8 mouse cellular contexts compared by ENCODE assay signal in genomic region chr9:64084661-64085399, GRCm38 (mm10). TPM values are rescaled to one million over a fixed set of nuclear protein-coding genes. Genes with fewer than 3 reads are reported as not detected.
DNase-seq lines count a peak whose midpoint lies in the region; ATAC-seq and TF ChIP-seq lines count a peak whose summit lies in the region.

No protein-coding gene starts in this region.

- H3K36me3 ChIP-seq in hindbrain, embryonic 10.5 days, result no peaks in the 10 kb centered on the region
- no peaks in the 10 kb centered on the region for H3K36me3 ChIP-seq in liver, adult 2 months (ENCODE audit: control insufficient read depth, insufficient read depth, low read length)
- no peaks in the 10 kb centered on the region for H3K36me3 ChIP-seq in myocyte (ENCODE audit: control insufficient read depth, insufficient read depth)

- DNase-seq in right cerebral cortex, postnatal 4 days, result peak; percentile 36
- no peak for DNase-seq in right cerebral cortex, adult 2 months (ENCODE audit: low spot score in 2 of 2)
- DNase-seq in hindbrain, embryonic 10.5 days (ENCODE audit: low spot score), result peak; percentile 69
- DNase-seq in liver, adult 2 months (ENCODE audit: extremely low read depth, low read depth, low spot score), result no peak
- no peak for DNase-seq in MN1 (ENCODE audit: low spot score)
- DNase-seq in cerebellum, postnatal 36 days, result no peak

- peak overlapping the region; percentile 82 for H3K9ac ChIP-seq in liver, adult 2 months (ENCODE audit: low read depth, low read length)

- ATAC-seq in erythroid progenitor cell, adult 5-6 weeks (replicated peaks; ENCODE audit: low FRiP score, poor library complexity, severe bottlenecking), result peak; percentile 94

- TF ChIP-seq CTCF in liver, adult 2 months (IDR thresholded peaks at IDR 0.05; ENCODE audit: low read depth, low read length), result no peak

- H3ac ChIP-seq in myocyte (ENCODE audit: control insufficient read depth, insufficient read length), result no peak overlapping the region

- H3K27me3 ChIP-seq in hindbrain, embryonic 10.5 days (ENCODE audit: insufficient read depth, poor library complexity, severe bottlenecking), result peaks cover 48% of the 10 kb centered on the region
- no peaks in the 10 kb centered on the region for H3K27me3 ChIP-seq in liver, adult 2 months (ENCODE audit: control insufficient read depth, insufficient read depth, low read length)
- H3K27me3 ChIP-seq in myocyte (ENCODE audit: control insufficient read depth, insufficient read depth, insufficient read length), result no peaks in the 10 kb centered on the region

- H3K79me2 ChIP-seq in liver, adult 2 months (ENCODE audit: control insufficient read depth, insufficient read depth, low read length), result no peaks in the 10 kb centered on the region
- no peaks in the 10 kb centered on the region for H3K79me2 ChIP-seq in myocyte (ENCODE audit: control insufficient read depth, insufficient read depth)

- H3K9me3 ChIP-seq in hindbrain, embryonic 10.5 days, result no peaks in the 10 kb centered on the region

- TF ChIP-seq POLR2A in liver, adult 2 months (IDR thresholded peaks at IDR 0.05; ENCODE audit: extremely low read depth, insufficient read depth, low read length), result no peak
- TF ChIP-seq POLR2A in myocyte (IDR thresholded peaks at IDR 0.05; ENCODE audit: insufficient read length, low read depth), result no peak

- peak overlapping the region; percentile 53 for H3K4me3 ChIP-seq in hindbrain, embryonic 10.5 days
- H3K4me3 ChIP-seq in liver, adult 2 months (ENCODE audit: insufficient read depth, low read depth, low read length), result peak overlapping the region; percentile 63; the same call in 1 of the 2 replicates
- H3K4me3 ChIP-seq in myocyte, result peak overlapping the region; percentile 13

- H3K4me2 ChIP-seq in myocyte (ENCODE audit: low read depth), result peak overlapping the region; percentile 63

- peaks cover 33% of the 10 kb centered on the region for H3K4me1 ChIP-seq in hindbrain, embryonic 10.5 days (replicated peaks)
- H3K4me1 ChIP-seq in liver, adult 2 months (ENCODE audit: control insufficient read depth, insufficient read depth, low read length), result peaks cover 18% of the 10 kb centered on the region

- 2% methylated on average over 49 of the region's 49 CpGs for WGBS in hindbrain, embryonic 10.5 days
- WGBS in liver, adult 2 months, result 10% methylated on average over 49 of the region's 49 CpGs

- peak overlapping the region; percentile 90 for H3K27ac ChIP-seq in hindbrain, embryonic 10.5 days
- H3K27ac ChIP-seq in liver, adult 2 months (replicated peaks; ENCODE audit: insufficient read depth, low read depth, low read length), result peak overlapping the region; percentile 76

TF ChIP-seq in myocyte, 11 proteins besides CTCF, POLR2A, EP300 and RAD21:
- TF ChIP-seq USF1 (IDR thresholded peaks at IDR 0.05; ENCODE audit: low read depth) (no peak), E2F4 (IDR thresholded peaks at IDR 0.05; ENCODE audit: insufficient read depth) (no peak), MYOD1 (IDR thresholded peaks at IDR 0.05; ENCODE audit: control insufficient read depth in 1 of 3, insufficient read length in 2 of 3, low read depth in 2 of 3) (no peak), MYOG (IDR thresholded peaks at IDR 0.05; ENCODE audit: control insufficient read depth in 1 of 3, insufficient read depth in 1 of 3, insufficient read length in 2 of 3, low read depth in 2 of 3) (no peak)

RNA-seq across cellular contexts. Expression of gene Lctl, which starts 32.1 kb away (rescaled TPM):
- not detected in 2 replicates for total RNA-seq in erythroid progenitor cell, adult 5-6 weeks (2015; ENCODE audit: low replicate concordance)
- total RNA-seq in erythroid progenitor cell, adult 5-6 weeks (2017; ENCODE audit: low replicate concordance), result not detected in 2 replicates
- polyA plus RNA-seq in hindbrain, embryonic 10.5 days (2016; fragmentation: Nextera tagmentation; extraction: Ambion mirVana), result 0.16 TPM in 1 of 2 replicates, not detected in the other
- not detected in 2 replicates for total RNA-seq in liver, adult 2 months (2014; rRNA removed)
- not detected in 2 replicates for polyA plus RNA-seq in liver, adult 2 months (2012; rRNA removed)
- polyA plus RNA-seq in myocyte (2012; fragmentation: generic; extraction: Trizol), result 0.23 TPM

Comparison
In these comparisons a context has a peak if more than half of its experiments do, and no peak if none do; other contexts are left out.
1. DNase-seq: peak in right cerebral cortex, postnatal 4 days (single experiment) and hindbrain, embryonic 10.5 days (single experiment); none in right cerebral cortex, adult 2 months (0 of 2), liver, adult 2 months (single experiment), MN1 (single experiment) and cerebellum, postnatal 36 days (0 of 2).
2. H3K4me3 ChIP-seq: peak in every context shown above with its lines; median percentile 63 in liver, adult 2 months; 53 in hindbrain, embryonic 10.5 days; 13 in myocyte.